Mouse (Mus musculus) limb, embryonic 14.5 days (tissue): Measurements from ENCODE around the gene Tal1. TPM values are rescaled to one million over a fixed set of nuclear protein-coding genes. Genes with fewer than 3 reads are reported as not detected.

ENCODE experiments used
- ATAC-seq: fragments of 200-750 bp; cut with Nextera tagmentation; 2 replicates; pipeline ENCODE4 v1.8.0; 2017; ENCODE audit warnings: low read depth, moderate number of reproducible peaks, moderate TSS enrichment; ENCODE audit not compliant: low FRiP score
- DNase-seq: peaks from one replicate; pipeline ENCODE4 v3.0.0-alpha.2; 2015; ENCODE audit warnings: low spot score
- H3K27ac ChIP-seq: fragments of 300-500 bp; sonication (generic); replicated peaks from 2 replicates; pipeline ENCODE4 v1.5.1; 2014; ENCODE audit warnings: low read depth, mild to moderate bottlenecking, low read length, moderate library complexity, mixed read lengths
- H3K27me3 ChIP-seq: fragments of 300-500 bp; sonication (generic); 2 replicates; pipeline ENCODE4 v1.6.1; 2014; ENCODE audit warnings: low read length, mixed read lengths; ENCODE audit not compliant: control insufficient read depth, insufficient read depth
- H3K36me3 ChIP-seq: fragments of 300-500 bp; sonication (generic); 2 replicates; pipeline ENCODE4 v1.6.1; 2014; ENCODE audit warnings: mild to moderate bottlenecking, low read length, moderate library complexity, mixed read lengths; ENCODE audit not compliant: control insufficient read depth, insufficient read depth
- H3K4me1 ChIP-seq: fragments of 300-500 bp; sonication (generic); 2 replicates; pipeline ENCODE4 v1.6.1; 2014; ENCODE audit warnings: antibody characterized with exemption, low read length, mixed read lengths; ENCODE audit not compliant: control insufficient read depth, insufficient read depth
- H3K4me2 ChIP-seq: fragments of 300-500 bp; sonication (generic); replicated peaks from 2 replicates; pipeline ENCODE4 v1.6.1; 2014; ENCODE audit warnings: low read depth, mild to moderate bottlenecking, low read length, moderate library complexity; ENCODE audit not compliant: severe bottlenecking
- H3K4me3 ChIP-seq: fragments of 300-500 bp; sonication (generic); replicated peaks from 2 replicates; pipeline ENCODE4 v1.5.1; 2014; ENCODE audit warnings: low read length
- H3K9ac ChIP-seq: fragments of 300-500 bp; sonication (generic); 2 replicates; pipeline ENCODE4 v1.6.1; 2014; ENCODE audit warnings: mild to moderate bottlenecking, low read depth, low read length, moderate library complexity; ENCODE audit not compliant: severe bottlenecking
- H3K9me3 ChIP-seq: fragments of 300-500 bp; sonication (generic); 2 replicates; pipeline ENCODE4 v1.6.1; 2016; ENCODE audit warnings: low read length; ENCODE audit not compliant: control insufficient read depth
- POLR2A ChIP-seq: fragments of 200-500 bp; IDR thresholded peaks from 2 replicates; pipeline ENCODE4 v1.8.0; 2012; ENCODE audit warnings: inconsistent platforms, mild to moderate bottlenecking, moderate library complexity, borderline replicate concordance; ENCODE audit not compliant: insufficient read depth, insufficient read length; ENCODE audit errors: extremely low read depth
- WGBS: fragments of 180-500 bp; shearing (Covaris S2); extraction: QIAGEN DNeasy Blood & Tissue Kit; methylation state at CpG from one replicate; pipeline ENCODE4 v1.1.7; 2014; 5-methylcytosine and 5-hydroxymethylcytosine counted together
- polyA plus RNA-seq, 2 experiments: library from polyadenylated mRNA; depleted of rRNA in 1 of 2; stranded (reverse) in 1 of 2; unstranded in 1 of 2; fragments of >200 nt; fragmentation: Nextera tagmentation in 1 of 2; extraction: Ambion mirVana in 1 of 2; gene quantifications; 2 replicates each; pipeline versions ENCODE4 v1.2.1 to v1.2.3; 2012 to 2014

Gene Tal1
- polyA plus RNA-seq, 2 experiments: 1.7 to 3.4 TPM

- Histone ChIP-seq H3K9me3 (no peaks in the 10 kb centered on the region), H3K4me1 (no peaks in the 10 kb centered on the region), H3K27me3 (no peaks in the 10 kb centered on the region), H3K9ac (no peak overlapping the region), H3K27ac (no peak overlapping the region), H3K4me2 (no peak overlapping the region), H3K4me3 (no peak overlapping the region), H3K36me3 (no peaks in the 10 kb centered on the region)
- no peak for TF ChIP-seq POLR2A
- ATAC-seq (no peak), DNase-seq (no peak)
- WGBS: 66% methylated on average over 2 of the region's 2 CpGs
Measured at GRCm38 (mm10) chr4:115111167-115111566, 54.9 kb downstream of the Tal1 start.

GRCm38 (mm10) chr4:115113266-115113665 is 57.0 kb downstream of the Tal1 start:
- no peaks in the 10 kb centered on the region for H3K4me1 ChIP-seq
- TF ChIP-seq POLR2A: no peak
- 30% methylated on average over 5 of the region's 5 CpGs for WGBS
- DNase-seq: no peak
- H3K4me3 ChIP-seq: no peak overlapping the region
- no peak for ATAC-seq
- H3K27ac ChIP-seq: no peak overlapping the region
- H3K9me3 ChIP-seq: no peaks in the 10 kb centered on the region
- H3K9ac ChIP-seq: no peak overlapping the region
- no peaks in the 10 kb centered on the region for H3K36me3 ChIP-seq
- H3K4me2 ChIP-seq: no peak overlapping the region
- no peaks in the 10 kb centered on the region for H3K27me3 ChIP-seq

DNA sequence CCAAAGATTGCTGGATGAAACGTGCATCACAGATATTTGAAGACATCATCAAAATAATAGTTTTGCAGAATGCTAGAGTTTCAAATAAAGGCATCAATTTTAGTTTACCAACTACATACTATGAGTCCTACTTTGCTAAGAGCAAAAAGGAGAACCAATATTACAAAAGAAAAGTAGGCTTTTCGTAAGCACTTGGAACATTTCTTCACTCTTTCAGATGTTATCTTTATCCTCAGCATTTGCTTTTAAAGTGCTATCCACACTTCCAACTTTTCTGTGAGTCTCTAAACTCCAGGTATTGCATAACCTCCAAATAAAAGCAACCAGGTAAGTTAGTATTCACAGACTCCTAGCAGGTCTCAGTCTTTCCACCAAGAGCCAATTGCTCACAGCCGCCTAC is 63.4 kb downstream of the Tal1 start:
- H3K4me2 ChIP-seq: no peak overlapping the region
- no peak for TF ChIP-seq POLR2A
- ATAC-seq (no peak), DNase-seq (no peak)
- H3K27ac ChIP-seq: no peak overlapping the region
- no peaks in the 10 kb centered on the region for H3K36me3 ChIP-seq
- no peak overlapping the region for H3K4me3 ChIP-seq
- no peaks in the 10 kb centered on the region for H3K27me3 ChIP-seq
- no peaks in the 10 kb centered on the region for H3K4me1 ChIP-seq
- no peaks in the 10 kb centered on the region for H3K9me3 ChIP-seq
- WGBS: 84% methylated on average over 3 of the region's 3 CpGs
- H3K9ac ChIP-seq: no peak overlapping the region

GRCm38 (mm10) chr4:115121162-115121561 is 64.9 kb downstream of the Tal1 start:
- WGBS: 78% methylated on average over 2 of the region's 2 CpGs
- no peak for ATAC-seq

More at GRCm38 (mm10) chr4:115121162-115121561, 64.9 kb downstream of the Tal1 start:
- H3K4me3 ChIP-seq: no peak overlapping the region
- no peak for DNase-seq
- H3K9me3 ChIP-seq: no peaks in the 10 kb centered on the region
- no peak overlapping the region for H3K9ac ChIP-seq
- no peaks in the 10 kb centered on the region for H3K4me1 ChIP-seq
- no peak overlapping the region for H3K4me2 ChIP-seq
- no peak overlapping the region for H3K27ac ChIP-seq
- TF ChIP-seq POLR2A: no peak
- no peaks in the 10 kb centered on the region for H3K36me3 ChIP-seq
- H3K27me3 ChIP-seq: no peaks in the 10 kb centered on the region

Other genes starting within 250 kb of the Tal1 start
- gene Gm12830, start 234.7 kb upstream of the Tal1 start, polyA plus RNA-seq (2012; rRNA removed): not detected in 2 replicates
- gene Gm12830, start 234.7 kb upstream of the Tal1 start, polyA plus RNA-seq (2014; fragmentation: Nextera tagmentation; extraction: Ambion mirVana): not detected in 2 replicates
- 3.9 and 6.6 TPM in 2 replicates for gene Foxd2, start 147.6 kb upstream of the Tal1 start, polyA plus RNA-seq (2012; rRNA removed)
- gene Foxd2, start 147.6 kb upstream of the Tal1 start, polyA plus RNA-seq (2014; fragmentation: Nextera tagmentation; extraction: Ambion mirVana): 1.2 and 1.5 TPM in 2 replicates
- gene Foxe3, start 130.4 kb upstream of the Tal1 start, polyA plus RNA-seq (2012; rRNA removed): not detected in 2 replicates
- gene Foxe3, start 130.4 kb upstream of the Tal1 start, polyA plus RNA-seq (2014; fragmentation: Nextera tagmentation; extraction: Ambion mirVana): not detected in 2 replicates
- gene Cmpk1, start 69.2 kb upstream of the Tal1 start, polyA plus RNA-seq (2012; rRNA removed): 37.0 and 42.4 TPM in 2 replicates
- 103 and 120 TPM in 2 replicates for gene Cmpk1, start 69.2 kb upstream of the Tal1 start, polyA plus RNA-seq (2014; fragmentation: Nextera tagmentation; extraction: Ambion mirVana)
- 16.2 and 18.0 TPM in 2 replicates for gene Stil, start 56.3 kb upstream of the Tal1 start, polyA plus RNA-seq (2012; rRNA removed)
- gene Stil, start 56.3 kb upstream of the Tal1 start, polyA plus RNA-seq (2014; fragmentation: Nextera tagmentation; extraction: Ambion mirVana): 11.5 and 12.8 TPM in 2 replicates
- gene Pdzk1ip1, start 32.3 kb downstream of the Tal1 start, polyA plus RNA-seq (2012; rRNA removed): 11.3 and 12.0 TPM in 2 replicates
- 14.7 and 21.9 TPM in 2 replicates for gene Pdzk1ip1, start 32.3 kb downstream of the Tal1 start, polyA plus RNA-seq (2014; fragmentation: Nextera tagmentation; extraction: Ambion mirVana)
- gene Cyp4x1, start 77.9 kb downstream of the Tal1 start, polyA plus RNA-seq (2012; rRNA removed): 0.03 TPM in 2 replicates
- 0.11 TPM in 1 of 2 replicates, not detected in the other for gene Cyp4x1, start 77.9 kb downstream of the Tal1 start, polyA plus RNA-seq (2014; fragmentation: Nextera tagmentation; extraction: Ambion mirVana)
- gene Cyp4a29, start 185.7 kb downstream of the Tal1 start, polyA plus RNA-seq (2012; rRNA removed): not detected in 2 replicates
- not detected in 2 replicates for gene Cyp4a29, start 185.7 kb downstream of the Tal1 start, polyA plus RNA-seq (2014; fragmentation: Nextera tagmentation; extraction: Ambion mirVana)
- not detected in 2 replicates for gene Cyp4a12a, start 242.6 kb downstream of the Tal1 start, polyA plus RNA-seq (2012; rRNA removed)
- gene Cyp4a12a, start 242.6 kb downstream of the Tal1 start, polyA plus RNA-seq (2014; fragmentation: Nextera tagmentation; extraction: Ambion mirVana): not detected in 2 replicates